Mouse (Mus musculus) lung, postnatal 0 days (tissue): ENCODE data around the gene Ltbp1. TPM values are rescaled to one million over a fixed set of nuclear protein-coding genes. Genes with fewer than 3 reads are reported as not detected.

Experiments
- ATAC-seq: fragments of 200-750 bp; cut with Nextera tagmentation; 2 replicates; pipeline ENCODE4 v1.8.0; 2017; ENCODE audit warnings: moderate library complexity
- DNase-seq: peaks from one replicate; pipeline ENCODE4 v3.0.0-alpha.2; 2016; ENCODE audit warnings: low spot score
- H3K27ac ChIP-seq: fragments of 300-500 bp; sonication (generic); 2 replicates; pipeline ENCODE4 v1.5.1; 2014; ENCODE audit warnings: antibody characterized with exemption, mild to moderate bottlenecking, low read length, mixed read lengths
- H3K27me3 ChIP-seq: fragments of 300-500 bp; sonication (generic); replicated peaks from 2 replicates; pipeline ENCODE4 v1.6.1; 2014; ENCODE audit warnings: low read length, mixed read lengths; ENCODE audit not compliant: insufficient read depth
- H3K36me3 ChIP-seq: fragments of 300-500 bp; sonication (generic); 2 replicates; pipeline ENCODE4 v1.6.1; 2014; ENCODE audit warnings: low read length, mixed read lengths; ENCODE audit not compliant: insufficient read depth
- H3K4me1 ChIP-seq: fragments of 300-500 bp; sonication (generic); 2 replicates; pipeline ENCODE4 v1.6.1; 2014; ENCODE audit warnings: antibody characterized with exemption, low read depth, low read length, mixed read lengths; ENCODE audit not compliant: insufficient read depth
- H3K4me2 ChIP-seq: fragments of 300-500 bp; sonication (generic); replicated peaks from 2 replicates; pipeline ENCODE4 v1.6.1; 2014; ENCODE audit warnings: low read depth, mild to moderate bottlenecking, low read length, moderate library complexity, mixed read lengths
- H3K4me3 ChIP-seq: fragments of 300-500 bp; sonication (generic); 2 replicates; pipeline ENCODE4 v1.5.1; 2014; ENCODE audit warnings: low read depth, low read length
- H3K9ac ChIP-seq: fragments of 300-500 bp; sonication (generic); replicated peaks from 2 replicates; pipeline ENCODE4 v1.6.1; 2014; ENCODE audit warnings: low read depth, mild to moderate bottlenecking
- H3K9me3 ChIP-seq: fragments of 300-500 bp; sonication (generic); 2 replicates; pipeline ENCODE4 v1.6.1; 2016; ENCODE audit warnings: low read length, mixed read lengths
- CTCF ChIP-seq: IDR thresholded peaks from 2 replicates; pipeline ENCODE4 v1.5.1; 2016; ENCODE audit warnings: antibody characterized with exemption, mild to moderate bottlenecking
- EP300 ChIP-seq: IDR thresholded peaks from 2 replicates; pipeline ENCODE4 v1.6.1; 2016; ENCODE audit warnings: antibody characterized with exemption, mild to moderate bottlenecking, control low read depth
- WGBS: fragments of 180-500 bp; shearing (Covaris S2); extraction: QIAGEN DNeasy Blood & Tissue Kit; methylation state at CpG from one replicate; pipeline ENCODE4 v1.1.7; 2014; 5-methylcytosine and 5-hydroxymethylcytosine counted together
- polyA plus RNA-seq: library from polyadenylated mRNA; unstranded; fragments of >200 nt; fragmentation: Nextera tagmentation; extraction: Ambion mirVana; gene quantifications from 2 replicates; pipeline ENCODE4 v1.2.1, GENCODE M21; 2015

Gene Ltbp1
- polyA plus RNA-seq, 1 experiment from 2014 or later = 27.1 TPM

DNA sequence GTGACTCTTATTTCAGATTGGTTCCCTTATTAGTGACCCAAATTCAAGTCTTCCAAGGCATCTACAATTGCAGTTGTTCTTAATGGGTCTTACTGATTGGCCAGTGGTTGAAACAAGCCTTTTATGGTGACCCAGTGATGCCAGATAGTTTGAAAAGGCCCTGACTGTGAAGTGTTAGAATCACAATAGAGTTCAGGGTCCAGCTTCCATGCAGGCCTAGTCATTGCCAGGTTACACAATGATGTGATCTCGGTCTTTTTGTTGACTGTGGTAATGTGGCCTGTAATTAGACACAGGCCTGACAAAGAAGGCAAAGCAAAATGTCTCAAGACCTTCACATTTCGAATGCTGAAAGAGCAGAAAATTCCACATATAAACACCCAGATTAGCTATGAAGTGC, 227.8 kb downstream of the Ltbp1 start:
- peak; percentile 22 for DNase-seq
- Histone ChIP-seq H3K9me3 (no peaks in the 10 kb centered on the region), H3K4me3 (no peak overlapping the region), H3K9ac (no peak overlapping the region), H3K36me3 (no peaks in the 10 kb centered on the region), H3K4me2 (no peak overlapping the region), H3K27me3 (no peaks in the 10 kb centered on the region), H3K4me1 (0 out of 2 replicates have a peak, but pooled peaks cover 2% of the 10 kb centered on the region), H3K27ac (no peak overlapping the region)
- ATAC-seq = 0 out of 2 replicates have a peak, but pooled peaks have one; percentile 26
- 54% methylated on average over 2 of the region's 2 CpGs for WGBS
- TF ChIP-seq CTCF (no peak), EP300 (no peak)

DNA sequence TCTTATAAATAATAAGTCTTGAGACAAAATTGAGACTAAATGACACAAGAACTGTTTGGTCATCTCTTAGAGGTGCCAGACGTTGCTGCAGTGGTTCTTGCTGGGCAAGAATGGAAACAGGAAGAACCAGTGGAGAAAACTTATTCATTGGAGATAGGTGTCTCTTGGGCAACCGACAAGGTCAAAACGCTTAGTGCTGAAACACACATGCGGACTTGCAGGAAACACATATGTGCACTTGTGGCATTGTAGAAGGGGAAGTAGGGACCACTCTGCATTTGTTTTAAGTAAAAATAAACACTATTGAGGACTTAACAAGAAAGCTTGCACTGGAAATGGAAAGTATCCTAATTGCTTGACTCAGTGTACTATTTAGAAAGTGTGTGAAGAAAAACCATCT, 228.6 kb downstream of the Ltbp1 start:
- H3K27me3 ChIP-seq = no peaks in the 10 kb centered on the region
- no peak for TF ChIP-seq CTCF
- no peak for TF ChIP-seq EP300
- no peak for ATAC-seq

GRCm38 (mm10) chr17:75235781-75236180, 230.4 kb downstream of the Ltbp1 start:
- no peaks in the 10 kb centered on the region for H3K9me3 ChIP-seq
- 0 out of 2 replicates have a peak, but pooled peaks have one; percentile 17 for ATAC-seq

More for the DNA sequence above, 228.6 kb downstream of the Ltbp1 start:
- no peak overlapping the region for H3K4me3 ChIP-seq
- DNase-seq = no peak
- H3K4me1 ChIP-seq = 0 out of 2 replicates have a peak, but pooled peaks cover 2% of the 10 kb centered on the region
- H3K36me3 ChIP-seq = no peaks in the 10 kb centered on the region
- no peaks in the 10 kb centered on the region for H3K9me3 ChIP-seq
- H3K4me2 ChIP-seq = no peak overlapping the region
- WGBS = 78% methylated on average over 4 of the region's 4 CpGs
- no peak overlapping the region for H3K27ac ChIP-seq
- H3K9ac ChIP-seq = no peak overlapping the region

GRCm38 (mm10) chr17:75236543-75236942, 231.2 kb downstream of the Ltbp1 start:
- no peaks in the 10 kb centered on the region for H3K36me3 ChIP-seq
- TF ChIP-seq EP300 = no peak
- TF ChIP-seq CTCF = no peak
- H3K4me2 ChIP-seq = no peak overlapping the region
- peak; percentile 40; the same call in 1 of the 2 replicates for ATAC-seq
- H3K4me3 ChIP-seq = no peak overlapping the region
- H3K9me3 ChIP-seq = no peaks in the 10 kb centered on the region
- DNase-seq = peak; percentile 54
- no peaks in the 10 kb centered on the region for H3K27me3 ChIP-seq
- H3K9ac ChIP-seq = no peak overlapping the region
- 66% methylated on average over 2 of the region's 2 CpGs for WGBS
- no peak overlapping the region for H3K27ac ChIP-seq
- H3K4me1 ChIP-seq = 0 out of 2 replicates have a peak, but pooled peaks cover 2% of the 10 kb centered on the region

More at GRCm38 (mm10) chr17:75235781-75236180, 230.4 kb downstream of the Ltbp1 start:
- no peak overlapping the region for H3K9ac ChIP-seq
- TF ChIP-seq CTCF = no peak
- TF ChIP-seq EP300 = no peak
- H3K27ac ChIP-seq = no peak overlapping the region
- 50% methylated on average over 3 of the region's 3 CpGs for WGBS
- H3K4me2 ChIP-seq = no peak overlapping the region
- H3K27me3 ChIP-seq = no peaks in the 10 kb centered on the region
- H3K4me1 ChIP-seq = 0 out of 2 replicates have a peak, but pooled peaks cover 2% of the 10 kb centered on the region
- H3K4me3 ChIP-seq = no peak overlapping the region
- H3K36me3 ChIP-seq = no peaks in the 10 kb centered on the region
- DNase-seq = no peak

DNA sequence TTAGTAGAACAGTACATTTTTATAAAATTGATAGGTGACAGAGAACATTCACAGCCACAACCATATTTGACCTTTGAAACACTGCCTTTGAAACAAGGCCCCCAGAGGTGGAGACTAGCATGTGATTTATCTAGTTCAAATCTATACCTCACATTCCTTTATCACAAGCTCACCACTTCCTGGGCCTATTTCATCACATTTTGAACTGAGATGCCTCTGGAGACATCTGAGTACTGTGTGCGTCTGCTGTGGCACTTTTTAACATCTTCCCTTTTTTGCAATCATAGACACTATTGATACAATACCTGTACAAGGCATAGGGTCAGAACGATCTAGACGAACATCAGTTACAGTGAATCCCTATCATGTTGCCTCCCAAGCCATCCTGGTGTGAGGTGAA, 232.1 kb downstream of the Ltbp1 start:
- no peak for ATAC-seq
- no peaks in the 10 kb centered on the region for H3K27me3 ChIP-seq
- no peaks in the 10 kb centered on the region for H3K36me3 ChIP-seq
- 0 out of 2 replicates have a peak, but pooled peaks cover 2% of the 10 kb centered on the region for H3K4me1 ChIP-seq
- H3K4me2 ChIP-seq = no peak overlapping the region
- H3K27ac ChIP-seq = no peak overlapping the region
- DNase-seq = no peak
- no peak overlapping the region for H3K9ac ChIP-seq
- 85% methylated on average over 3 of the region's 3 CpGs for WGBS
- no peaks in the 10 kb centered on the region for H3K9me3 ChIP-seq
- TF ChIP-seq EP300 (no peak), CTCF (no peak)
- no peak overlapping the region for H3K4me3 ChIP-seq

DNA sequence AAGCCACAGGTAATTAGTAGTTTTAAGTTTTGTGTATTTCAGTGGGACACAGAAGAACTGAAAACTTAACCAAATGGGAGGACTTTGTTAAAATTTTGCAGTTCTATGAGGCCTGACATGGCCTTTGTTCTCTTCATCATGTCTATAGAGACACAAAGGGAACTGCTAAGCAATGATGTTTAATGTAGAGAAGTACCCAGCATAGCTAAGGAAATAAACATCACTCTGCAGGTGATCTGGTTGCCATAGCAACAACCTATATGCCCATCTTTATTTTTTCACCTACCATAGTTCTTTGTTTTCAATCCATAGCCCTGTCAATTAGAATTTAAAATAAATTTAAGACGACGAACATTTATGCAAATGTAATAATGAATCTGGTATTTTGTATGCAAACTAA, 233.3 kb downstream of the Ltbp1 start:
- no peak overlapping the region for H3K9ac ChIP-seq
- H3K4me2 ChIP-seq = no peak overlapping the region
- no peaks in the 10 kb centered on the region for H3K9me3 ChIP-seq
- TF ChIP-seq EP300 (no peak), CTCF (no peak)
- no peak overlapping the region for H3K4me3 ChIP-seq
- H3K36me3 ChIP-seq = no peaks in the 10 kb centered on the region
- no peak for DNase-seq
- no peak overlapping the region for H3K27ac ChIP-seq
- ATAC-seq = no peak
- 0 out of 2 replicates have a peak, but pooled peaks cover 2% of the 10 kb centered on the region for H3K4me1 ChIP-seq
- 92% methylated on average over 2 of the region's 2 CpGs for WGBS
- H3K27me3 ChIP-seq = no peaks in the 10 kb centered on the region
